Mouse (Mus musculus) limb, embryonic 13.5 days (tissue): ENCODE results near the gene Ttn. TPM values are rescaled to one million over a fixed set of nuclear protein-coding genes. Genes with fewer than 3 reads are reported as not detected.
"Not testable (repeated sequence)": the region's sequence is repeated elsewhere in the genome, so short reads cannot be mapped to it uniquely, and the experiment has no call there.

Source experiments
- ATAC-seq: fragments of 200-750 bp; cut with Nextera tagmentation; 2 replicates; pipeline ENCODE4 v1.8.0; 2017; ENCODE audit warnings: low read depth, moderate number of reproducible peaks, moderate TSS enrichment; ENCODE audit not compliant: low FRiP score
- H3K27ac ChIP-seq: fragments of 300-500 bp; sonication (generic); 2 replicates; pipeline ENCODE4 v1.5.1; 2015; ENCODE audit warnings: inconsistent platforms, mild to moderate bottlenecking, moderate library complexity
- H3K27me3 ChIP-seq: fragments of 300-500 bp; sonication (generic); 2 replicates; pipeline ENCODE4 v1.6.1; 2015; ENCODE audit warnings: mild to moderate bottlenecking, inconsistent platforms
- H3K36me3 ChIP-seq: fragments of 300-500 bp; sonication (generic); 2 replicates; pipeline ENCODE4 v1.6.1; 2015; ENCODE audit warnings: inconsistent platforms, mild to moderate bottlenecking, moderate library complexity
- H3K4me1 ChIP-seq: fragments of 300-500 bp; sonication (generic); 2 replicates; pipeline ENCODE4 v1.6.1; 2015; ENCODE audit warnings: inconsistent platforms
- H3K4me2 ChIP-seq: fragments of 300-500 bp; sonication (generic); replicated peaks from 2 replicates; pipeline ENCODE4 v1.6.1; 2015; ENCODE audit warnings: inconsistent platforms, mild to moderate bottlenecking, moderate library complexity
- H3K4me3 ChIP-seq: fragments of 300-500 bp; sonication (generic); 2 replicates; pipeline ENCODE4 v1.5.1; 2015; ENCODE audit warnings: moderate library complexity, mild to moderate bottlenecking, inconsistent platforms
- H3K9ac ChIP-seq: fragments of 300-500 bp; sonication (generic); 2 replicates; pipeline ENCODE4 v1.6.1; 2015; ENCODE audit warnings: mild to moderate bottlenecking, inconsistent platforms
- H3K9me3 ChIP-seq: fragments of 300-500 bp; sonication (generic); 2 replicates; pipeline ENCODE4 v1.6.1; 2016; ENCODE audit warnings: inconsistent platforms
- WGBS: fragments of 180-500 bp; shearing (Covaris S2); methylation state at CpG from one replicate; pipeline ENCODE4 v1.1.7; 2015; 5-methylcytosine and 5-hydroxymethylcytosine counted together
- polyA plus RNA-seq: library from polyadenylated mRNA; unstranded; fragments of >200 nt; fragmentation: Nextera tagmentation; extraction: Ambion mirVana; gene quantifications from 2 replicates; pipeline ENCODE4 v1.2.1, GENCODE M21; 2015

Ttn gene
- polyA plus RNA-seq, result 78.9 and 82.9 TPM in 2 replicates

DNA sequence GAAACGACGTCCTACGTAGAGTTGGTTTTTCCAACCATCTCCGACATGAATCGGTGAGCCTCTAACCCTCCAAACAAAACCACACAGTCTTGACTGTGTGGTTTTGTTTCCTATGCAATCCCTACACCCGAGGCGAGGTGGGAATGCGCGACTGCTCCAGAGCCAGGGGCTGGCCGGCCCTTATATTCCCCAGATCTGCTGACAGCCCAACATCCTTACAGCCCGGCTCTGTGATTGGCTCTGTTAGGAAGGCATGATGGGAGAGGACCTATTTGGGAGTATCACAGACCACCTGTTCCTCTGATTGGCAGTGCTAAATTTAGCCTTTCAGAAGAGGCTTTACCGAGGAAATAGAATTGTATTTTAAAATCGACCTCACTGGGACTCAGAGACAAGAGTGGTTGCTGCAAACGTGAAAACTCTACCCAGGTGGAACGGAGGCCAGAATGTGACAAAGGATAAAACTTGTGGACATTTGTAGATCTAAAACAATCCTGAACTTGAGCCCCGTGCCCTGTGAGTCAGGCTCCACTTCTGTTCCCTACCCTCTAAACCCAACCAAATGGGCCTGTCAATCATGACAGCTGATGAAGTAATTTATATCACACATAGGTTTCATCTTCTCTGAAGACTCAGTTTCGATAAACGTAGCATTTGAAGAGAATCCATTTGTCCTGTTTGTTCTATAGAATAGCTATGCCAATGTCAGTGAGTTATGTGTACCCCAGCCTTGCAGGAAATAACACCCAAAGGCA lies at the start of gene Ttn:
Gene Ttn (minus strand): TSS at position 157 of the 755 bp plus-strand sequence.
- no peak within 1 kb of the TSS for H3K27ac ChIP-seq
- H3K9ac ChIP-seq, result no peak within 1 kb of the TSS
- peak; percentile 57 for ATAC-seq
- no peaks in the 10 kb centered on the region for H3K27me3 ChIP-seq
- H3K4me2 ChIP-seq, result no peak within 1 kb of the TSS
- H3K4me3 ChIP-seq, result no peak within 1 kb of the TSS
- 77% methylated on average over 18 of the region's 18 CpGs for WGBS
- H3K9me3 ChIP-seq, result no peaks in the 10 kb centered on the region
- H3K36me3 ChIP-seq, result no peaks in the 10 kb centered on the region
- H3K4me1 ChIP-seq, result no peaks in the 10 kb centered on the region

DNA sequence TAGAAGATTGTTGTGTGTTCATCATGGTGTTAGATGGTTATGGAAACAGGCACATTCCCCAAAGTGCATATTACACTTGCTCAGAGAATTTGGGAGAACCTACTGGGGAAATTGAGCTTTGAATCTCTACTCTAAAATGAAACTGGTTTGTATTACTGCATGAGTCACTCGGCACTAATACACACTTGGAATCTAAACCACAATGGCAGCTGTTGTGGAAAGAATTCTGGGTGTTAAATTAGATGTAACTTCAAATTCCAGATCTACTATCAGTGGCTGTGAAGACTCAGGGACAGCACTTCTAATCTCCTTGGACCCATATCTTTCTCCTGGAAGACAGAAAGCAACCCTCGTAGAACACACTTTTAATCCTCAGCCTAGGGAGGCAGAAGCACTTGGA lies 38.3 kb upstream of the Ttn start:
- 82% methylated on average over 2 of the region's 2 CpGs for WGBS
- H3K36me3 ChIP-seq, result no peaks in the 10 kb centered on the region
- no peaks in the 10 kb centered on the region for H3K27me3 ChIP-seq
- H3K4me2 ChIP-seq, result no peak overlapping the region
- ATAC-seq, result no peak
- no peak overlapping the region for H3K4me3 ChIP-seq
- H3K9me3 ChIP-seq, result no peaks in the 10 kb centered on the region
- no peak overlapping the region for H3K27ac ChIP-seq
- no peak overlapping the region for H3K9ac ChIP-seq
- H3K4me1 ChIP-seq, result no peaks in the 10 kb centered on the region

DNA sequence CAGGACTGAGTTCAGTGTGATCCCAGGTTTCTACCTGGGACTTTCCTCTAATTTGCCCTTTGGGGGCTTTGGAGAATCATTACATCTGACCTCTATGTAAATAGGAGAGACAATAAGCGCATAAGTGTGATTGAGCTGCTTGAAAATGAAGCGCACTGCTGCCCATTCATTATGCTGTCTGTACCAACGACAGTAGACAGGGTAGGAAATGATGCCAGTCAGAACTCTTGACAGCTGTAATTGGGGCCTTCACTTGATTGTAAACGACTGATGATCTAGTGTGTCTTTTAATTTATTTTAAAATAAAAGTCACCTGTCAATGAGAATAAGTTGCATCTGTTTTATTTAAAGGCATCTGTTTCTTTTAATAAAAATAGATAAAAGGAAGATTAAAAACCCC lies 35.4 kb upstream of the Ttn start:
- ATAC-seq, result no peak
- no peak overlapping the region for H3K9ac ChIP-seq
- H3K36me3 ChIP-seq, result no peaks in the 10 kb centered on the region
- H3K9me3 ChIP-seq, result no peaks in the 10 kb centered on the region
- no peak overlapping the region for H3K27ac ChIP-seq
- 63% methylated on average over 4 of the region's 4 CpGs for WGBS
- no peaks in the 10 kb centered on the region for H3K4me1 ChIP-seq
- no peak overlapping the region for H3K4me2 ChIP-seq
- no peak overlapping the region for H3K4me3 ChIP-seq
- H3K27me3 ChIP-seq, result no peaks in the 10 kb centered on the region

DNA sequence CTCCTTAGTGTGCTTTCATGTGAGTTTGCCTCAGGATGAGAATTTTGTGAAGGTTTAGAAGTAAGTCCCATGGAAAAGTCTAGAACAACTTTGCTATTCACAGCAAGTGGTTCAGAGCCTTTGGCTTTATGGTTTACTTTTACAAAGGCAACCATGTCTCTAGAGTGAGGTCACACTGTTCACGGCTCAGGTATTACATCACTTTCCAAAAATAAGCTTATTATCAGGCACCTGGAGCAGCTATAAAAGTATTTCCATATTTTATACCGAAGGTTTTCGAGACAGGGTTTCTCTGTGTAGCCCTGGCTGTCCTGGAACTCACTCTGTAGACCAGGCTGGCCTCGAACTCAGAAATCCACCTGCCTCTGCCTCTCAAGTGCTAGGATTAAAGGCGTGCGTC lies 31.1 kb upstream of the Ttn start:
- H3K9me3 ChIP-seq, H3K4me1 ChIP-seq, H3K27me3 ChIP-seq, H3K9ac ChIP-seq, H3K4me2 ChIP-seq, H3K36me3 ChIP-seq, H3K27ac ChIP-seq, ATAC-seq, H3K4me3 ChIP-seq: not testable (repeated sequence)
- WGBS, result 78% methylated on average over 6 of the region's 6 CpGs

DNA sequence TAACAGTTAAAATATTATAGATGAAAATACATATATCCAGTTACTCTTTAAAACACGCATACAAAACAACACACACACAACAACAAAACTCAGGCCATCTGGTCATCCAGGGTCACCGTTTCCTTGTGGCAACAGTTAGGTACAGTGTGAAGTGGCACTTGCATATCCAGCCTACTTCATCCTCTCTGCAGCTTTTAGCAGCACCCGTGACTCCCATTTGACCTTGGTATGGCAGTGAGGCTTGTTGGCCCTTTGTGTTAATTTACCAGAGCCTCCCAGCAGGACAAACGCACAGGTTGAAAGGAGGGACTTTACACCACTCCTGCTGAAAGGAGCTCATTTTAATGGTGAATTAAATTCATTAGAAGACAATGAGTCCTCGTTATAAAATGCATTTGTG lies 29.6 kb upstream of the Ttn start:
- WGBS, result 65% methylated on average over 5 of the region's 5 CpGs
- H3K9me3 ChIP-seq, result no peaks in the 10 kb centered on the region
- no peaks in the 10 kb centered on the region for H3K27me3 ChIP-seq
- H3K4me3 ChIP-seq, result no peak overlapping the region
- H3K4me1 ChIP-seq, result no peaks in the 10 kb centered on the region
- H3K36me3 ChIP-seq, result no peaks in the 10 kb centered on the region
- H3K9ac ChIP-seq, result no peak overlapping the region
- no peak for ATAC-seq
- no peak overlapping the region for H3K4me2 ChIP-seq
- no peak overlapping the region for H3K27ac ChIP-seq

DNA sequence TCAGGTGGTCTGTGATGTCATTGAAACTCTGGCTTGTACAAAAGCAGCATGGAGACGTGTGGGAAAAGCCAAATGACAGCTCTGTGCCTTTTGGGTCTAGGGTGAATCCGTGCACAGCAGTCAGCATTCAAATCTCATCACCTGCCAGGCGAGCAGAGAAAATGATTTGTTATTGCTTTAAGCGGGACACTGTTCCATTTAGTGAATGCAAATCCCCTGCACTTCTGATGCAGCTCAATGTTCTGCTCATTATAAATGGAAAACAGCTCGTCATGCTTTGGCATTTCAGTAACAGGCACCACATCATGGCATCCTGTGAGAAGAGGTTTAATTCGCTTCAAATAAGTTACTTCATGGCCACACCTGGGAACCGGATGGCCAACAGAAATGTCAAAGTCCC lies 24.7 kb upstream of the Ttn start:
- Histone ChIP-seq H3K9me3 (no peaks in the 10 kb centered on the region), H3K27me3 (no peaks in the 10 kb centered on the region), H3K27ac (no peak overlapping the region), H3K4me2 (no peak overlapping the region), H3K4me3 (no peak overlapping the region), H3K36me3 (no peaks in the 10 kb centered on the region), H3K9ac (no peak overlapping the region), H3K4me1 (no peaks in the 10 kb centered on the region)
- WGBS, result 76% methylated on average over 7 of the region's 7 CpGs
- ATAC-seq, result no peak

DNA sequence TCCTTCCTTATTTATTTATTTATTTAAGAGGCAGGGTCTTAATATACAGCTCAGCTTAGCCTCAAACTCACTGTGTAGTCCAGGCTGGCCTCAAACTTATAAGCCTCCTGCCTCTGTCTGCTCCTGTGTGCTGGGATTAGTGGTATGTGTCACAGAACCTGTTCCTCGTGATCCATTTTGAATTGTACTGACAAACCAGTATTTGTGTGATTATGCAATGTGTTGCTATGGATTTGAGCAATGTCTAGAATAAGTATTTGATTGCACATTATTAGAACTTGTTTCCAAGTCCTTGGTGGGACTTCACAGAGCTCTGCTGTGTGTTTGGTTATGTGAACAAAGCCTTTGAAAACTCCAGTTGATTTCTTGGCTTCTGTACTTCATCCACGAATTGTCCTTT lies 20.8 kb upstream of the Ttn start:
- no peaks in the 10 kb centered on the region for H3K4me1 ChIP-seq
- no peak overlapping the region for H3K4me3 ChIP-seq
- WGBS, result 65% methylated on average over 2 of the region's 2 CpGs
- no peaks in the 10 kb centered on the region for H3K9me3 ChIP-seq
- H3K27ac ChIP-seq, result no peak overlapping the region
- H3K4me2 ChIP-seq, result no peak overlapping the region
- no peak for ATAC-seq
- no peaks in the 10 kb centered on the region for H3K36me3 ChIP-seq
- no peak overlapping the region for H3K9ac ChIP-seq
- H3K27me3 ChIP-seq, result no peaks in the 10 kb centered on the region

DNA sequence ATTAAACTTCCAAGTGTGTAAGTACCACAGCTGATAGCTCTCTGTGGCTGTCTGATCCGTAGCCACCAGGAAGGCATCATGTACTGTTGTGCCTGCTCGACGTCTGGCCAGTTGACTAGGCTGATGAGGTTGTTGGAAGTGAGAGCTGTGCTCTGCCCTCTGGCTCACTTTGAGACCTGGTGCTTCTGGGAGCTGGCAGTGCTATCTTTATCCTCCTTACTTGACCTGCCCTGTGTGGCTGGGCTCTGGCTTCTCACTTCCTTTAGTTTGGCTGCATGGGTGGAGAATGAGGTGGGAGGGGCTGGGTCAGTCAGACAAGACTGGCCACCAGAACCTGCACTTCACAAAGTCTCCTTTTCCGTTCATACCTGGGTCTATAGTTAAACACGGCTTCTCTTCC lies 16.0 kb upstream of the Ttn start:
- H3K36me3 ChIP-seq, result no peaks in the 10 kb centered on the region
- no peaks in the 10 kb centered on the region for H3K9me3 ChIP-seq
- no peak for ATAC-seq
- WGBS, result 58% methylated on average over 5 of the region's 5 CpGs
- no peak overlapping the region for H3K9ac ChIP-seq
- no peak overlapping the region for H3K4me2 ChIP-seq
- H3K4me1 ChIP-seq, result no peaks in the 10 kb centered on the region
- H3K27ac ChIP-seq, result no peak overlapping the region
- H3K4me3 ChIP-seq, result no peak overlapping the region
- no peaks in the 10 kb centered on the region for H3K27me3 ChIP-seq

DNA sequence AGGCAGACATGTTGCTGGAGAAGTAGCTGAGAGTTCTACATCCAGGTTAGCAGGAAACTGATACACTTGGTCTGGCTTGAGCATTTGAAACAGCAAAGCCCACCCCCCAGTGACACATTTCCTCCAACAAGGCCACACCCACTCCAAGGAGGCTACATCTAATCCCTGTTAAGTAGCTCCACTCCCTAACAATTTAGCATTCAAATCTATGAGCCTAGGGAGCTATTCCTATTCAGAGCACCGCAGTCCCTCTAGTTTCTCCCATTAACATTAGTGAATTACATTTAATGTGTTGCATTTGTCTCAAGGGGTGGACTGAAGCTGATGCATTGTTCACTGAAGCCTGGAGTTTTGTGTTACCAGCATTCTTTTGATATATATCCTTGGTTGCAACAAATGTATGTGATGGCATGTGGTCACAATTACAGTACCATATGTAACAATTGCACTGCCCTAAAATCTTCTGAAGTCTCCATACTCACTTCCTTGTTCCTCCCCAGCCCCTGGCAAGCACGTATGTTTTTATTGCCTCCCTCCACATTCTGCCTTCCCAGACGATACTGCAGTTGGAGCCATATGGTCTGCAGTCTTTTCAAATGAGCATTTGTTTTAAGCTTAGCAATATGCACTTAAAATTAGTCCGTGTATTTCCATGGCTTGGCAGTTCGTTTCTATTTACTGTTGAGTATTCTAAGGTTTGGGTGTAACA lies 10.3 kb upstream of the Ttn start:
- H3K9me3 ChIP-seq, result no peaks in the 10 kb centered on the region
- H3K4me1 ChIP-seq, result peaks cover 7% of the 10 kb centered on the region; the same call in 1 of the 2 replicates
- H3K27ac ChIP-seq, result peak overlapping the region; percentile 55; the same call in 1 of the 2 replicates
- H3K4me2 ChIP-seq, result no peak overlapping the region
- no peaks in the 10 kb centered on the region for H3K27me3 ChIP-seq
- H3K4me3 ChIP-seq, result no peak overlapping the region
- peak; percentile 83 for ATAC-seq
- no peak overlapping the region for H3K9ac ChIP-seq
- 25% methylated on average over 5 of the region's 5 CpGs for WGBS
- no peaks in the 10 kb centered on the region for H3K36me3 ChIP-seq

DNA sequence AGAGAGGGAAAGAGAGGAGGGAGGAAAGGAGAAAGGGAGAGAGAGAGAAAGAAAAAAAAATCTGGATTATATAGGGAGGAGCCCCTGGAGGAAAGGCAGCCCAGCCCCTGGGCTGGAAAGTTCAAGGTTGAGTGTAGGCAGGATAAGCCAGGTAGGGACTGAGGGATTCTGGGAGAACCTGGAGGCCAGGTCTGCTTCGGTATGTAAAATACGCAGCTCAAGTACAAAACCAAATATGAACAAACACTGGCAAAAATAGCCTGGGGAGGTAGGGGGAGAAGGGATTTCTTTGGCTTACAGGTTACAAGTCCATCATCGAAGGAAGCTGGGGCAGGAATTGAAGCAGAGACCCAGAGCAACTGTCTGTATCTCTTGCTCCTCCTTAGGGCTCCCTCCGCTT lies 5.0 kb upstream of the Ttn start:
- WGBS, result 90% methylated on average over 4 of the region's 4 CpGs
- Histone ChIP-seq H3K4me2 (no peak overlapping the region), H3K27ac (no peak overlapping the region), H3K4me1 (no peaks in the 10 kb centered on the region), H3K9me3 (no peaks in the 10 kb centered on the region), H3K9ac (no peak overlapping the region), H3K27me3 (no peaks in the 10 kb centered on the region), H3K4me3 (no peak overlapping the region), H3K36me3 (no peaks in the 10 kb centered on the region)
- ATAC-seq, result no peak

DNA sequence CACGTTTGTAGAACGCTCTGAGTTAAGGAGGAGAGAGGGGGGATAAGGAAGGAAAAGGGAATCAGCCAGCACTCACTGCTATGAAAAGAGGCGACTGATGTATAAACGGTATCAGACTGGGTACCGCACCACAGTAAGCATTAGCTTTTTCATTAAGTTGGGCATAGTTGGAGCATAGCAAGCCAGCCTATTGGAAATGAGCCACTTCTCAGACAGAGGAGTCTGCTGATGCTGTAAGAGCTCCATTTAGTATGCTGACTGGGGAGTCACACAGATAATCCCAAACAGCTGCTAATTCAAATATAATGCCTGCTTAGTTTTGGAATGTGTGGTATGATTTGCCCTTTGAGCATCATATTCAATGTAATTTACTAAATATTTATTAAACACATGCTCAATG lies 2.0 kb upstream of the Ttn start:
- 79% methylated on average over 5 of the region's 5 CpGs for WGBS

DNA sequence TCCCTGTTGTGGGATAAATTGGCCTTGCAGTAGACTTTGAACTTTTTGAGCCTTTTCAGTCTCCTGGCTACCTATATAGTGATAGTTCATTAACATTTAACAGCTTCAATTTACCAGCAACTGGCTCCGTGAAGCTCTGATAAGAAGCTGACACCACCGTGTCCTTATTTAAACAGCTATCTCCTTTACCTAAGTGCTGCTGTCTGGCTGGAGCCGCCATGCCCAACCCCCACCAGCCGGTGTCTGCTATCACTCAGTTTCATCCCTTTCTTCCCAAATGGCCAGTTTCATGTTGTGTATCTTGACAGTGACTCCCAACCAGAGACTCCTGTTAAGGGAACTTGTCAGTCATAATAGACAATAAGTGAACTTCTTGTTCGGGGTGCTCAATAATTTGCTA lies 1.3 kb upstream of the Ttn start:
- H3K36me3 ChIP-seq, result no peaks in the 10 kb centered on the region
- H3K9ac ChIP-seq, result no peak overlapping the region
- 41% methylated on average over 5 of the region's 5 CpGs for WGBS
- no peaks in the 10 kb centered on the region for H3K27me3 ChIP-seq
- no peaks in the 10 kb centered on the region for H3K9me3 ChIP-seq
- no peak overlapping the region for H3K4me3 ChIP-seq
- no peak overlapping the region for H3K27ac ChIP-seq
- H3K4me1 ChIP-seq, result no peaks in the 10 kb centered on the region
- no peak overlapping the region for H3K4me2 ChIP-seq
- ATAC-seq, result no peak

More for the DNA sequence above, 2.0 kb upstream of the Ttn start:
- no peaks in the 10 kb centered on the region for H3K9me3 ChIP-seq
- no peak for ATAC-seq
- no peak overlapping the region for H3K27ac ChIP-seq
- no peak overlapping the region for H3K4me2 ChIP-seq
- no peak overlapping the region for H3K9ac ChIP-seq
- H3K4me3 ChIP-seq, result no peak overlapping the region
- no peaks in the 10 kb centered on the region for H3K27me3 ChIP-seq
- no peaks in the 10 kb centered on the region for H3K4me1 ChIP-seq
- no peaks in the 10 kb centered on the region for H3K36me3 ChIP-seq

DNA sequence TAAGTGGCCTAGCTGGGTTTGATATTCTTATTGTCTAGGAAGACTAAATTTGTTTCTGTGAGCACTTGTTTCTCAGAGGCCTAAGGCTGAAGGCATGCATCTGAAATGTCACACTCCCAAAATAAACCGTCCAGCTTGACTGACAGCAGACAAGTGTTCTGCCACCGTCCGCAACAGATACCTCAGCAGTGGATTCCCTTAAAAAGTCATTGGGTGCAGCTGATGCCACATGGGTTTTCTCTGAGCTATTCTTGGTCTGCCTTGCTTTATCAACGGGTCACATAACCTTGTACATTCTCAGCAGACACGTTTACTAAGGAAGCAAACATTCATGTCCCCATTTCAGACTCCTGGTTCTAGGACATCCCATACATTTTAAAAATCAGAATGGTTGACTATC lies 630 bp downstream of the Ttn start:
- H3K9me3 ChIP-seq, result no peaks in the 10 kb centered on the region
- no peak overlapping the region for H3K4me3 ChIP-seq
- no peaks in the 10 kb centered on the region for H3K4me1 ChIP-seq
- 71% methylated on average over 5 of the region's 5 CpGs for WGBS
- H3K27ac ChIP-seq, result no peak overlapping the region
- no peak for ATAC-seq
- no peaks in the 10 kb centered on the region for H3K36me3 ChIP-seq
- no peak overlapping the region for H3K4me2 ChIP-seq
- no peaks in the 10 kb centered on the region for H3K27me3 ChIP-seq
- H3K9ac ChIP-seq, result no peak overlapping the region
